Mouse (Mus musculus) gastrocnemius, postnatal 10 days (tissue): ENCODE measurements around the gene Trim37. TPM values are rescaled to one million over a fixed set of nuclear protein-coding genes. Genes with fewer than 3 reads are reported as not detected.
A peak's percentile ranks its signal among the peaks of the same experiment; 100 is the strongest.

Experiments
- DNase-seq: peaks from one replicate; pipeline ENCODE4 v3.0.0; 2021; ENCODE audit warnings: mixed read lengths
- long read RNA-seq, 2 experiments: library from polyadenylated mRNA; stranded (forward); transcript quantifications; one replicate each; pipeline ENCODE4 v2.0.0; 2021
- total RNA-seq, 2 experiments: library from RNA; stranded (reverse); gene quantifications; 2 replicates each; pipeline ENCODE4 v1.2.3; 2021

Gene Trim37
- total RNA-seq: 1 to 10 TPM; 8.2 to 8.7 TPM
- long read RNA-seq, experiment 1, full-length matches to known transcripts: 2 of 18 reads
- long read RNA-seq, experiment 1, partial matches to known transcripts: 6 of 18 reads
- long read RNA-seq, experiment 1, other reads (novel, unspliced or antisense): 10 of 18 reads
- long read RNA-seq, experiment 2, full-length matches to known transcripts: 3 of 14 reads
- long read RNA-seq, experiment 2, partial matches to known transcripts: 5 of 14 reads
- long read RNA-seq, experiment 2, other reads (novel, unspliced or antisense): 6 of 14 reads

GRCm38 (mm10) chr11:87126824-87127816 lies at the start of gene Trim37:
TSS of gene Trim37 (plus strand) at chr11:87127077.
- peak; percentile 80 for DNase-seq

- DNase-seq: no peak
Observed at GRCm38 (mm10) chr11:87083712-87084111, 43.2 kb upstream of the Trim37 start.

DNA sequence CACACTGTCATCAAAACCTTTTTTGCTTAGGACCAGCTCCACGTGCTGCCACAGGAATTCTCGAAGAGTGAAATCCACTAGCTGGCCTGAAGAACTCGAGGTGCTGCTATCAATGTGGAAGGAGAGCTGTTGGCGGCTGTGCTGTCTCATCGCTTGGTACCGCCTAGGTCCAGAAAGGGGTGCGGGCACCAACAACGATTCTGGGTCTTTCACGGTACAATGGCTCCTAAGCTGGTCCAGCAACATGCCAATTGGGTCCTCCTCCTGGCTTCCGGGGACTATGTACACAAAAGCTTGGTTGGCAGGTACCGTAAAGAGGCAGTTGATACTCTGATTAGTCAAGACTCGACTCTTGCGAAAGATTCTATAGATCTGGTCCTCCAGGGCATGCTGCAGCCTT lies 41.4 kb upstream of the Trim37 start:
- DNase-seq: no peak

DNA sequence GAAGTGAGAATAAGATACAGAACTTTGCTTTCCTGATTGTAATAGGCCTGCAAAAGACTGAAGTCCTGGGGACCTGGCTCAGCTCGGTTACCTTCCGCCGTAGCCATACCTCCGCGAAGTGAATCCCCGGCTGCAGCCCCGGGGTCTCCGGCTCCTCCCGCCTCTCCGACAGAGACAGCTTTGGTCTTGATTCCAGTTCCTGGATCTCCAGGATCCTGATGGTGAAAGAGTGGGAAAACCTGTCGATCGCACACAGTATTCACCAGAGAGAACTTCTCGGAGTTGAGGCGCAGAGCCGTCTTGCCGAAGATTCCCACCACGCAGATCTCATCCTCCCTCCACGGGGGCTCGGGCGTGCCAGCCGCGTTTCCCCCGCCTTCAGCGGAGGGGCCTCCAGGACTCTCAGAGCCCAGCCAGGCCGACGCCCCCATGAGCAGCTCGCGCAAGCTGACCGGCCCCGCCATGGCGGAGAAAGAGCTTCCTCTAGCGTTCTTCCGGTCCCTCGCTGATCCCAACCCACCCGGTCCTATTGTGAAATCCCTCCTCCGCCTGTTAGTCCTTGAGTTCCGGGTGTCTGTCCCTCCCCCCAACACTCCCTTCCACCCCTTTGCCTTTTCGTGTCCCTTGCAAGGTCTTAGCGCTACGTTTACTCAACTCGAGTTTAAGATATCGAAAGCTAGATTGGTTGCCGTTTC lies 40.4 kb upstream of the Trim37 start, which contains the start of gene Smg8:
Gene Smg8, minus strand, starts transcription at position 485 of the 695 bp plus-strand sequence.
- peak; percentile 73 for DNase-seq

- no peak for DNase-seq
Observed at GRCm38 (mm10) chr11:87087142-87087541, 39.7 kb upstream of the Trim37 start.

- DNase-seq: no peak
Observed at GRCm38 (mm10) chr11:87108409-87108754, 18.5 kb upstream of the Trim37 start, which contains the start of gene Prr11. TSS of gene Prr11 (minus strand) at chr11:87108708.

DNA sequence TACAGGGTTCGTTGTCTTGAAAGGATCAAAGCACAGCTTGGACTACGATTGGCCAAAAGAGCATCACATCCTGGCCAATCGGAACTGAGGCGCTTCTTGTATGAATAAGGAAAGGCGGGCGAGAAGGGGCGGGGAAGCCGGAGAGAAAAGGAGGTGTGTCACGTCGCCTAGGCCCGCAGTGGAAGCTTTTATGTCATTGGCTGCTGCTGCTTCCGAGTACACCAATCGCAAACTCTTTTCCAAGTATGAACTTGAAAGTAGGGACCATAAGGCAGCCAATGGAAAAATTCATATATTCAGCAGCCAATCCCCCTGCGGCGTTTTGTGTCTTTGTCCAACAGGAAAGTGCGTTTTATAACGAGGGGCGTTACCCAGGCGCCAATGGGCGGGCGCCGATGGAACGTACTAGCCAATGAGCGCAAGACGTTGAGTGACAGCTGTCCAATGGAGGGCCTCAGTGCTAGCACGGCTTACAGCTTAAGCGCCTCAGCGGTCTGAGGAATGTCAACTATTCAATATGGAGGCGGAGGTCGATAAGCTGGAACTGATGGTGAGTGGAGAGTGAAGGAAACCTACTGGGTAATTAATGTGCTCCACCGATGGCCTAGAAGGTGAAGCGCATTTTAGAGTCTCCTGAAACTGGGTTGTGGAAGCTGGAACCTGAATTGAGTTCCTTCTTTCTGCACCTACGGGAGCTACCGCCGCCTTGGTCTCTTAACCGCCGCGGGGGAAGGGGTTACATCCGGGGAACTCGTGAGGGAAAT lies 17.9 kb upstream of the Trim37 start, which contains the start of gene Ska2:
Gene Ska2, plus strand, starts transcription at position 480 of the 764 bp plus-strand sequence.
- peak; percentile 91 for DNase-seq

GRCm38 (mm10) chr11:87109519-87110171 lies 17.2 kb upstream of the Trim37 start:
- peak; percentile 17 for DNase-seq

- DNase-seq: no peak
Observed at GRCm38 (mm10) chr11:87110172-87110909, 16.5 kb upstream of the Trim37 start.

GRCm38 (mm10) chr11:87121864-87122263 lies 5.0 kb upstream of the Trim37 start:
- DNase-seq: no peak

DNA sequence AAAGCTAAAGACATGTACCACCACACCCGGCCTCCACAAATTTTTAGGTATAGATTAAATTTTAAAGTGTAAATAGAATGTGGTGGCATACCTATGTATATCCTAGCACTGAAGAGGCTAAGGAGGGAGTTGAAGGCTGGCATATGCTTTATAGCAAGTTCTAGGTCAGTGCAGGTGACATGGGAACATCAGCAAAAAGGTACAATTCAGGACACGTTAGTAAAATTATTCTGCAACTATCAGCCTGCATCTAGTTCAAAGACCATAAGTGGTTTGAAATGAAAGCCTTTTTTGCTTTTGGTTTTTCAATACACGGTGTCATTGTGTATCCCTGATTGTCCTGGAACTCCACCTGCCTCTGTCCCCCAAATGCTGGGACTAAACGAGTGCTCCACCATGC lies 1.3 kb upstream of the Trim37 start:
- DNase-seq: no peak

DNA sequence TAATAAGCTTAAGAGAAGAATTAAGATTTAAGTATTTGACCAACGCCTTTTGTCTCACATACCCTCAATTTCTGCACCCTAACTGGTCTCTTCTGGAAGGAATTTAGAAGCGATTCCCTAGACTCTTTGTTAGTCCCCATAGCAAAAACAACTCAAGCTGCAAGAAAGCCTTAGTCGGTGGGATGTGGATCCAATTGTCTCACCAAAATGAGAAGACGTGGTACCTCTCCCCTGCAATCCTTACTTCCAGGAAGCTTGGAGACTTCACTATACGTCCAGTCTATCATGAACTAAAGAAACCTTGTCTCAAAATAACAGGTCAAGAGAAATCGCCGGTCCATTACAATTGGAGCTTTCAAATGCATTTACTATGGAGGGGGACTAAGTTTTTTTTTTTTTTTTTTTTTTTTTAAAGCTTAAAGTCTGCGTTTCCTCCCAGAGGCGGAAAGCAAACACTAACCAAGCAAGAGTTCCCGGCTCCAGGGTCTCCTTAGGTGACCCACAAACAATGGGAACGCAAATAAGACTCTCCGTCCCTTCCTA lies 525 bp upstream of the Trim37 start:
- DNase-seq: no peak

- peak; percentile 11 for DNase-seq
Observed at GRCm38 (mm10) chr11:87136233-87136632, 9.4 kb downstream of the Trim37 start.

DNA sequence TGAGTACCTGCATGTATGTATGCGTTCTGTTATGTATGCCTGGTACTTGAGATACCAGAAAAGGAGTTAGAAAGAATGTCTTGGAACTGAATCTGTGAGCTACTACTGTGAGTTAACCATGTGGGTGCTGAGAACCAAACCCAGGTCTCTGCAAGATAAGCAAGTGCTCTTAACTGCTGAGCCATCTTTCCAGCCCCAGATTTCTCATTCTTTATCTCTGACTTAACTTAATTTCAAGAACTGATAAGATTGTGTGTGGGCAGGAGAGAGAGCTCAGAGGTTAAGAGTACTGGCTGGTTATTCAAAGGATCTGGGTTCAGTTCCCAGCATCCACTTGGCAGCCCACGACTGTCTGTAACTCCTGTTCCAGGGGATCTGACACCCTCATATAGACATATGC lies 31.1 kb downstream of the Trim37 start:
- DNase-seq: no peak

DNA sequence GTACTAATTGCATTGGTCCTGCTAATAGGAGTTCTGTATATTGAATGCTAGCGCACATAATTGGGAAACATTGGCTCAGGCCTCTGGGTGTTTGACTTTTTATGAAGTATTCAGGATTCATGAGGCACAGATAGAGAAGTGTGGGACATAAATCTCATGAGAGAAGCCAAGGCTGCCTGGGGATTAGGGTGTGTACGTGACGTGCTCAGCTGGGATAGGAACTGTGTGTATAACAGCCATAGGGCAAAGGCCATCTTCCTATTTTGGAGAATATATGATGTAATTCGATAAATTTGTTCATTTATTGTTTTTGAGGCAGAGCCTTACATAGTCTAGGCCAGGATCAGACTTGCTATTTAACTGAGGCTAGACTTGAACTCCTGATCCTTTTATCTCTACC lies 35.8 kb downstream of the Trim37 start:
- DNase-seq: no peak

DNA sequence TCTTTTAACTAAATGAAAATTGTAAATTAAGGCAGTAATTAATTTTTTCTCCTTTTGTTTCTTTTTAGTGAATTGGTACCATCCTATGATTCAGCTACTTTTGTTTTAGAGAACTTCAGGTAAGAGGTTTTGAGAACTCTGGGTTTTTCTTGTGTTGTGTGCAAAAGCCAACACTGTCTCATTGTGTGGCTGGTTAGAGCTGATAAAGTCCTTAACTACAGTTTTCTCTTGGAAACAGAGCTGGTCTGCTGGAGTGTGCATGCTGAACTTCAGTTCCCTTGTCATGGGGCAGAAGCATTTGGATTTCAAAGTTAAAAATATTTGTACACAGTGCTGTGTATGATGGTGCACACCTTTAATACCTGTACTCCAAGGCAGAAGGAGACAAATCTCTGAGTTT lies 36.9 kb downstream of the Trim37 start:
- DNase-seq: no peak

DNA sequence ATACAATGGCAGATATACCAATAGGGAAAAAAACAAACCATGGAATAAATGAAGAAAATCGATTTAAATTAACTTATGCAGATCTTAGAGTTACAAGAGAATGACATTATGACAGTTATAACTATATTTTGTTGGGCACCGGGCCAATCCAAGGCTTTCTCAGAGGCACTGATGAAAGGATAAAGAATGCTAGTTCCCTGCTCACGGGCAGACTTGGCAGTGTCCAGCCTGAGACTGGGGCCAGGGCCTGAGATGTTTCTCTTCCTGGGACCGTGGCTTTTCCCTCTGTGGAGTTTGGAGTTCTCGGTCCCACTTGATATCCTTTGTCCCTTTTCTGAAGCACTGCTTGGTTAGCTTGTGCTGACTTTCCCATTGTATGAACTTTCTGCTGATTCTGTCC lies 46.7 kb downstream of the Trim37 start:
- DNase-seq: no peak

DNA sequence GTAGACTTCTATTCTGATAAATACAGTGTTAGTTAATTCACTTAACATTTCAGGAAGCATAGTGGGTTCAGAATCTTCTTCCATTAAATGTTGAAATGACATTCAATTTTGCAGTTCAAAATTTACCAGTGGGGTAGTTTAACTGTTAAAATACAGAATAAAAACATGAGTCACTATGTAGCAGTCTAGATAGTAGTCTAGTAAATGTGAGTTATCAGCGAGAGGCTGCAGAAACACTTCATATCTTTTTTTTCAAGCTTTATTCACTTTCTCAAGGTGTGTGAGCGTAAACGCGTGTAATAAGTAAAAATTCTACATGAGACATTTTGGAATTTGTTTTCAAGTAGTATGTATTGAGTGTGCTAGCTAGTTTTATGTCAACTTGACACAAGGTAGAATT lies 48.2 kb downstream of the Trim37 start:
- no peak for DNase-seq

- no peak for DNase-seq
Observed at GRCm38 (mm10) chr11:87212313-87212712, 85.4 kb downstream of the Trim37 start.

DNA sequence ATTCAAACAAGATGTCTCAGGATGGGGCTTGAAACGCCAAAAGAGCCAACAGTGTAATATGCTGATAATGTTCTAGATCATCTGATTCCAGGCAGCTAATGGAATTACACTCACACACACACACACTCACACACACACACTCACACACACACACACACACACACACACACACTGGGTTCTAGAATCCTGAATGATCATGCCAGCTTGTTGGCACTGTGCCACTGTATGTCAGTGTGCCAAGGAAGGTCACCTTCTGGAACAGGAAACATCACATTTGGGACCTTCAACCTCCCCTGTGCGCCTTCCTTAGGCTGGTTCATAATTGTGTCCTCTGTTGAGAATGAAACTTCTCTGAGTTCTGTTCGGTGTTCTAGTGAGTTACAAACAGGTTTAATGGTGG lies 95.8 kb downstream of the Trim37 start:
- DNase-seq: no peak
